Mouse (Mus musculus): Measurements from ENCODE around the gene Orc2. TPM values are rescaled to one million over a fixed set of nuclear protein-coding genes. Genes with fewer than 3 reads are reported as not detected.
A peak's percentile ranks its signal among the peaks of the same experiment; 100 is the strongest.

Orc2 gene
- total and polyA plus RNA-seq, 3 experiments, result 48.6 to 151 (median 99.1) TPM

GRCm38 (mm10) chr1:58445861-58446260 lies 59.0 kb downstream of the Orc2 start:
- peaks cover 5 to 24% of the 10 kb centered on the region in 2 experiments for H3K4me1 ChIP-seq (ENCODE audit: control insufficient read depth in 1 of 2, insufficient read depth in 2 of 2)
- H3K9ac ChIP-seq (ENCODE audit: insufficient read depth, low read depth), result peak overlapping the region; percentile 65
- no peaks in the 10 kb centered on the region for H3K27me3 ChIP-seq (replicated peaks)
- DNase-seq (ENCODE audit: extremely low read depth), result peak; percentile 19
- TF ChIP-seq POLR2A (IDR thresholded peaks at IDR 0.05; ENCODE audit: low read depth, low read length) (no peak), HCFC1 (IDR thresholded peaks at IDR 0.05; ENCODE audit: low read depth, low read length) (no peak), USF1 (IDR thresholded peaks at IDR 0.05; ENCODE audit: low read depth, low read length) (no peak), TCF12 (IDR thresholded peaks at IDR 0.05; ENCODE audit: low read depth, low read length) (no peak)
- peak overlapping the region; percentile 69 to 82 (median 74) for H3K4me3 ChIP-seq (replicated peaks in 1 of 3; ENCODE audit: low read depth in 2 of 3, low read length in 2 of 3, poor library complexity in 1 of 3)
- peak overlapping the region; percentile 17; the same call in 1 of the 2 replicates for H3K27ac ChIP-seq (ENCODE audit: insufficient read depth, low read depth)
- dilution Hi-C loops (cut with MboI; ENCODE audit: extremely low pct_ligation_motif_present, extremely low pct_unique_long_range_greater_than_20kb, low sequenced_read_pairs), result no loop called here
- H3K4me2 ChIP-seq (ENCODE audit: insufficient read depth, low read depth, poor library complexity, severe bottlenecking), result peak overlapping the region; percentile 81
- in situ Hi-C loops (cut with MboI; ENCODE audit: low pct_ligation_motif_present, low pct_unique_long_range_greater_than_20kb, low sequenced_read_pairs), result no loop called here
- H3K36me3 ChIP-seq (replicated peaks in 1 of 2; ENCODE audit: control insufficient read depth in 1 of 2, insufficient read depth in 1 of 2, low read length in 1 of 2), result peaks cover 27 to 64% of the 10 kb centered on the region in 2 experiments
- peaks cover 37% of the 10 kb centered on the region for H3K79me2 ChIP-seq (replicated peaks; ENCODE audit: control insufficient read depth, extremely low read depth, insufficient read depth, poor library complexity, severe bottlenecking)
- no peaks in the 10 kb centered on the region for H3K9me3 ChIP-seq (replicated peaks; ENCODE audit: low read length)

- Histone ChIP-seq H3K9me3 (replicated peaks; ENCODE audit: low read length) (no peaks in the 10 kb centered on the region), H3K9ac (ENCODE audit: insufficient read depth, low read depth) (peak within 1 kb of the TSS; percentile 65), H3K27ac (ENCODE audit: insufficient read depth, low read depth) (peak within 1 kb of the TSS; percentile 69; the same call in 1 of the 2 replicates), H3K27me3 (replicated peaks) (no peaks in the 10 kb centered on the region), H3K79me2 (replicated peaks; ENCODE audit: control insufficient read depth, extremely low read depth, insufficient read depth, poor library complexity, severe bottlenecking) (peaks cover 37% of the 10 kb centered on the region), H3K4me3 (replicated peaks in 1 of 3; ENCODE audit: low read depth in 2 of 3, low read length in 2 of 3, poor library complexity in 1 of 3) (peak within 1 kb of the TSS; percentile 69 to 82 (median 74)), H3K36me3 (replicated peaks in 1 of 2; ENCODE audit: control insufficient read depth in 1 of 2, insufficient read depth in 1 of 2, low read length in 1 of 2) (peaks cover 28 to 64% of the 10 kb centered on the region in 2 experiments), H3K4me1 (ENCODE audit: control insufficient read depth in 1 of 2, insufficient read depth in 2 of 2) (peaks cover 5 to 24% of the 10 kb centered on the region in 2 experiments), H3K4me2 (ENCODE audit: insufficient read depth, low read depth, poor library complexity, severe bottlenecking) (peak within 1 kb of the TSS; percentile 81)
- in situ Hi-C loops (cut with MboI; ENCODE audit: low pct_ligation_motif_present, low pct_unique_long_range_greater_than_20kb, low sequenced_read_pairs), result no loop called here
- dilution Hi-C loops (cut with MboI; ENCODE audit: extremely low pct_ligation_motif_present, extremely low pct_unique_long_range_greater_than_20kb, low sequenced_read_pairs), result no loop called here
- peak; percentile 95 for DNase-seq (ENCODE audit: extremely low read depth)
- TF ChIP-seq USF2 (conservative IDR thresholded peaks at IDR 0.05; ENCODE audit: low read depth, low read length) (no peak), IRF4 (IDR thresholded peaks at IDR 0.05; ENCODE audit: low read depth, low read length) (peak; percentile 77), UBTF (IDR thresholded peaks at IDR 0.05; ENCODE audit: low read depth, low read length) (peak; percentile 80; the same call in 1 of the 2 replicates), ZC3H11A (IDR thresholded peaks at IDR 0.05; ENCODE audit: low read depth, low read length) (no peak), KAT2A (IDR thresholded peaks at IDR 0.05; ENCODE audit: insufficient replicate concordance, low read length) (peak; percentile 91), MAZ (IDR thresholded peaks at IDR 0.05; ENCODE audit: low read depth, low read length) (peak; percentile 88), EP300 (IDR thresholded peaks at IDR 0.05; ENCODE audit: low read length) (no peak), HCFC1 (IDR thresholded peaks at IDR 0.05; ENCODE audit: low read depth, low read length) (peak; percentile 95), BHLHE40 (IDR thresholded peaks at IDR 0.05; ENCODE audit: low read depth, low read length) (peak; percentile 44; the same call in 1 of the 2 replicates), CTCF (conservative IDR thresholded peaks at IDR 0.05 in 1 of 2, IDR thresholded peaks at IDR 0.05 in 1 of 2; ENCODE audit: low read depth in 2 of 2, low read length in 2 of 2) (no peak), NRF1 (IDR thresholded peaks at IDR 0.05; ENCODE audit: low read depth, low read length) (peak; percentile 24; the same call in 1 of the 2 replicates), ETS1 (conservative IDR thresholded peaks at IDR 0.05; ENCODE audit: low read depth, low read length) (0 out of 2 replicates have a peak, but pooled peaks have one; percentile 31), JUND (conservative IDR thresholded peaks at IDR 0.05; ENCODE audit: low read depth, low read length) (no peak), RAD21 (IDR thresholded peaks at IDR 0.05; ENCODE audit: low read depth, low read length) (no peak), CHD1 (IDR thresholded peaks at IDR 0.05; ENCODE audit: low read depth, low read length) (no peak), NELFE (IDR thresholded peaks at IDR 0.05; ENCODE audit: low read depth, low read length) (peak; percentile 90), TBP (conservative IDR thresholded peaks at IDR 0.05; ENCODE audit: low read depth, low read length) (peak; percentile 83; the same call in 1 of the 2 replicates), CHD2 (IDR thresholded peaks at IDR 0.05; ENCODE audit: low read length) (peak; percentile 82), POLR2AphosphoS2 (IDR thresholded peaks at IDR 0.05; ENCODE audit: low read depth, low read length) (peak; percentile 92; the same call in 1 of the 2 replicates), MYC (IDR thresholded peaks at IDR 0.05; ENCODE audit: low read depth, low read length) (peak; percentile 81), PAX5 (IDR thresholded peaks at IDR 0.05; ENCODE audit: low read length) (no peak), ZKSCAN1 (IDR thresholded peaks at IDR 0.05; ENCODE audit: borderline replicate concordance, low read depth, low read length) (no peak), POLR2A (IDR thresholded peaks at IDR 0.05; ENCODE audit: low read depth, low read length) (peak; percentile 89), ZMIZ1 (IDR thresholded peaks at IDR 0.05; ENCODE audit: low read depth, low read length) (peak; percentile 68; the same call in 1 of the 2 replicates), MAFK (IDR thresholded peaks at IDR 0.05; ENCODE audit: insufficient replicate concordance, low read length) (no peak), TCF12 (IDR thresholded peaks at IDR 0.05; ENCODE audit: low read depth, low read length) (peak; percentile 88), E2F4 (IDR thresholded peaks at IDR 0.05; ENCODE audit: insufficient replicate concordance, low read depth, low read length) (no peak), SMC3 (IDR thresholded peaks at IDR 0.05; ENCODE audit: low read depth, low read length) (no peak), SIN3A (IDR thresholded peaks at IDR 0.05; ENCODE audit: low read length) (peak; percentile 96), MXI1 (IDR thresholded peaks at IDR 0.05; ENCODE audit: low read depth, low read length) (peak; percentile 77), RCOR1 (conservative IDR thresholded peaks at IDR 0.05; ENCODE audit: low read depth, low read length) (no peak)
Observed at GRCm38 (mm10) chr1:58445143-58445722, 59.7 kb downstream of the Orc2 start, which contains the start of the genes Nif3l1 and Ppil3. Nif3l1 (plus strand) TSS chr1:58445151. Ppil3 (minus strand) TSS chr1:58445486.
